In genomic region chr11:121673629-121674028, GRCm38 (mm10) we compare ENCODE assay signal across 8 mouse cellular contexts. TPM values are rescaled to one million over a fixed set of nuclear protein-coding genes. Genes with fewer than 3 reads are reported as not detected.
DNase-seq lines count a peak whose midpoint lies in the region; ATAC-seq and TF ChIP-seq lines count a peak whose summit lies in the region.

No protein-coding gene starts in this region.

- TF ChIP-seq POLR2A in spleen, adult 2 months (IDR thresholded peaks at IDR 0.05; ENCODE audit: low read depth, low read length): no peak
- no peak for TF ChIP-seq POLR2A in small intestine, adult 2 months (IDR thresholded peaks at IDR 0.05; ENCODE audit: low read depth, low read length)

- H3K4me2 ChIP-seq in limb, embryonic 11.5 days (ENCODE audit: low read depth, severe bottlenecking): peak overlapping the region; percentile 74

- no peaks in the 10 kb centered on the region for H3K9me3 ChIP-seq in limb, embryonic 11.5 days (ENCODE audit: control insufficient read depth, low read length)

- WGBS in spleen, adult 2 months: 46% methylated on average over 7 of the region's 7 CpGs
- whole genome bisulfite sequencing in limb, embryonic 11.5 days: 76% methylated on average over 7 of the region's 7 CpGs
- 53% methylated on average over 7 of the region's 7 CpGs for WGBS in small intestine, adult 2 months

- peak overlapping the region; percentile 86 for H3K27ac ChIP-seq in spleen, adult 2 months (ENCODE audit: insufficient read depth, low read length)
- H3K27ac ChIP-seq in limb, embryonic 11.5 days (replicated peaks; ENCODE audit: low read depth, low read length): peak overlapping the region; percentile 70
- peak overlapping the region; percentile 88 for H3K27ac ChIP-seq in small intestine, adult 2 months (ENCODE audit: insufficient read depth, low read depth, low read length)

- no peaks in the 10 kb centered on the region for H3K27me3 ChIP-seq in spleen, adult 2 months (ENCODE audit: control insufficient read depth, insufficient read depth, low read length)
- H3K27me3 ChIP-seq in limb, embryonic 11.5 days (ENCODE audit: control insufficient read depth, insufficient read depth, low read length): no peaks in the 10 kb centered on the region
- no peaks in the 10 kb centered on the region for H3K27me3 ChIP-seq in small intestine, adult 2 months (ENCODE audit: control insufficient read depth, insufficient read depth, low read length)

- peaks cover 3% of the 10 kb centered on the region; the same call in 1 of the 2 replicates for H3K4me1 ChIP-seq in spleen, adult 2 months (ENCODE audit: control insufficient read depth, insufficient read depth, insufficient read length)
- no peaks in the 10 kb centered on the region for H3K4me1 ChIP-seq in limb, embryonic 11.5 days (ENCODE audit: control insufficient read depth, insufficient read depth, low read length)
- H3K4me1 ChIP-seq in small intestine, adult 2 months (ENCODE audit: control insufficient read depth, insufficient read depth, insufficient read length, low read length): peaks cover 3% of the 10 kb centered on the region; the same call in 1 of the 2 replicates

- peak overlapping the region; percentile 46; the same call in 1 of the 2 replicates for H3K4me3 ChIP-seq in spleen, adult 2 months (ENCODE audit: extremely low read depth, insufficient read depth, insufficient read length)
- H3K4me3 ChIP-seq in limb, embryonic 11.5 days (ENCODE audit: low read depth, low read length): peak overlapping the region; percentile 64
- peak overlapping the region; percentile 78 for H3K4me3 ChIP-seq in small intestine, adult 2 months (ENCODE audit: low read depth, low read length)

- no peaks in the 10 kb centered on the region; the same call in 1 of the 2 replicates for H3K36me3 ChIP-seq in spleen, adult 2 months (ENCODE audit: control insufficient read depth, insufficient read depth, low read length)
- H3K36me3 ChIP-seq in limb, embryonic 11.5 days (ENCODE audit: control insufficient read depth, insufficient read depth, low read length): no peaks in the 10 kb centered on the region
- H3K36me3 ChIP-seq in small intestine, adult 2 months (ENCODE audit: control insufficient read depth, insufficient read depth, low read length): peaks cover 4% of the 10 kb centered on the region

- TF ChIP-seq CTCF in spleen, adult 2 months (IDR thresholded peaks at IDR 0.05; ENCODE audit: extremely low read depth, insufficient read depth, insufficient read length, insufficient replicate concordance): no peak
- TF ChIP-seq CTCF in small intestine, adult 2 months (IDR thresholded peaks at IDR 0.05; ENCODE audit: extremely low read depth, insufficient read length, insufficient replicate concordance, low read depth, low read length): no peak

- ATAC-seq in limb, embryonic 11.5 days (ENCODE audit: insufficient number of reproducible peaks, low FRiP score, low TSS enrichment, low read depth): peak; percentile 9; the same call in 1 of the 2 replicates

- peak; percentile 36 for DNase-seq in cerebellum, adult 11-12 months
- no peak for DNase-seq in cerebellum, adult 9-11 months
- DNase-seq in spleen, adult 2 months (ENCODE audit: low read depth in 1 of 2, low spot score in 2 of 2): no peak
- DNase-seq in spleen, postnatal 4 days (ENCODE audit: low spot score in 2 of 2): no peak
- DNase-seq in limb, embryonic 11.5 days (ENCODE audit: low spot score): peak; percentile 47
- DNase-seq in layer of hippocampus, adult 9-10 months (ENCODE audit: low spot score): no peak
- no peak for DNase-seq in layer of hippocampus, adult 11-12 months (ENCODE audit: low spot score)

- H3K9ac ChIP-seq in limb, embryonic 11.5 days (ENCODE audit: low read length): peak overlapping the region; percentile 63

RNA-seq across cellular contexts. Expression of gene B3gntl1, which starts 0.7 kb away (rescaled TPM):
- 7.8 and 8.1 TPM in 2 replicates for polyA plus RNA-seq in spleen, adult 2 months (2012; rRNA removed)
- polyA plus RNA-seq in limb, embryonic 11.5 days (2014; fragmentation: Nextera tagmentation; extraction: Ambion mirVana): 6.8 and 8.4 TPM in 2 replicates
- polyA plus RNA-seq in small intestine, adult 2 months (2012; rRNA removed): 2.1 and 4.4 TPM in 2 replicates

RNA-seq across cellular contexts. Expression of gene Metrnl, which starts 27.7 kb away (rescaled TPM):
- polyA plus RNA-seq in spleen, adult 2 months (2012; rRNA removed): 13.3 and 22.2 TPM in 2 replicates
- polyA plus RNA-seq in limb, embryonic 11.5 days (2014; fragmentation: Nextera tagmentation; extraction: Ambion mirVana): 4.3 and 5.5 TPM in 2 replicates
- polyA plus RNA-seq in small intestine, adult 2 months (2012; rRNA removed): 150 and 219 TPM in 2 replicates

Comparison
In these comparisons a context has a peak if more than half of its experiments do, and no peak if none do; other contexts are left out.
1. DNase-seq: peak in cerebellum, adult 11-12 months (single experiment) and limb, embryonic 11.5 days (single experiment); none in cerebellum, adult 9-11 months (single experiment), spleen, adult 2 months (0 of 2), spleen, postnatal 4 days (0 of 2), layer of hippocampus, adult 9-10 months (single experiment) and layer of hippocampus, adult 11-12 months (single experiment).
2. Peak in every context shown above with its lines, with median percentiles within 50 percentile points of each other: H3K27ac ChIP-seq and H3K4me3 ChIP-seq.